Mouse (Mus musculus) heart, embryonic 13.5 days (tissue): ENCODE measurements around the gene Phgdh. TPM values are rescaled to one million over a fixed set of nuclear protein-coding genes. Genes with fewer than 3 reads are reported as not detected.

Source experiments
- ATAC-seq: fragments of 200-750 bp; cut with Nextera tagmentation; 2 replicates; pipeline ENCODE4 v1.8.0; 2017; ENCODE audit warnings: moderate TSS enrichment; ENCODE audit not compliant: insufficient number of reproducible peaks, low FRiP score, low TSS enrichment; ENCODE audit errors: extremely low read depth
- H3K27ac ChIP-seq: fragments of 300-500 bp; sonication (generic); replicated peaks from 2 replicates; pipeline ENCODE4 v1.5.1; 2015; ENCODE audit warnings: moderate library complexity, mild to moderate bottlenecking, inconsistent platforms
- H3K27me3 ChIP-seq: fragments of 300-500 bp; sonication (generic); replicated peaks from 2 replicates; pipeline ENCODE4 v1.6.1; 2015; ENCODE audit warnings: mild to moderate bottlenecking, inconsistent platforms
- H3K36me3 ChIP-seq: fragments of 300-500 bp; sonication (generic); 2 replicates; pipeline ENCODE4 v1.6.1; 2015; ENCODE audit warnings: mild to moderate bottlenecking, inconsistent platforms
- H3K4me1 ChIP-seq: fragments of 300-500 bp; sonication (generic); 2 replicates; pipeline ENCODE4 v1.6.1; 2015; ENCODE audit warnings: inconsistent platforms
- H3K4me2 ChIP-seq: fragments of 300-500 bp; sonication (generic); 2 replicates; pipeline ENCODE4 v1.6.1; 2015; ENCODE audit warnings: inconsistent platforms, mild to moderate bottlenecking, moderate library complexity
- H3K4me3 ChIP-seq: fragments of 300-500 bp; sonication (generic); 2 replicates; pipeline ENCODE4 v1.5.1; 2015; ENCODE audit warnings: moderate library complexity, mild to moderate bottlenecking, inconsistent platforms
- H3K9ac ChIP-seq: fragments of 300-500 bp; sonication (generic); 2 replicates; pipeline ENCODE4 v1.6.1; 2015; ENCODE audit warnings: inconsistent platforms, mild to moderate bottlenecking, moderate library complexity
- H3K9me3 ChIP-seq: fragments of 300-500 bp; sonication (generic); 2 replicates; pipeline ENCODE4 v1.6.1; 2016; ENCODE audit warnings: inconsistent platforms
- WGBS: fragments of 180-500 bp; shearing (Covaris S2); methylation state at CpG from one replicate; pipeline ENCODE4 v1.1.7; 2015; ENCODE audit warnings: mixed read lengths; 5-methylcytosine and 5-hydroxymethylcytosine counted together
- polyA plus RNA-seq: library from polyadenylated mRNA; unstranded; fragments of >200 nt; fragmentation: Nextera tagmentation; extraction: Ambion mirVana; gene quantifications from 2 replicates; pipeline ENCODE4 v1.2.1, GENCODE M21; 2015

Phgdh gene
- polyA plus RNA-seq, 1 experiment from 2014 or later, result 102 TPM

GRCm38 (mm10) chr3:98315181-98315580, 24.6 kb downstream of the Phgdh start:
- Histone ChIP-seq H3K36me3 (peaks cover 40% of the 10 kb centered on the region), H3K27me3 (no peaks in the 10 kb centered on the region), H3K27ac (no peak overlapping the region), H3K4me2 (no peak overlapping the region), H3K9me3 (no peaks in the 10 kb centered on the region), H3K9ac (no peak overlapping the region), H3K4me1 (peaks cover 19% of the 10 kb centered on the region), H3K4me3 (no peak overlapping the region)
- 79% methylated on average over 2 of the region's 2 CpGs for WGBS
- no peak for ATAC-seq

DNA sequence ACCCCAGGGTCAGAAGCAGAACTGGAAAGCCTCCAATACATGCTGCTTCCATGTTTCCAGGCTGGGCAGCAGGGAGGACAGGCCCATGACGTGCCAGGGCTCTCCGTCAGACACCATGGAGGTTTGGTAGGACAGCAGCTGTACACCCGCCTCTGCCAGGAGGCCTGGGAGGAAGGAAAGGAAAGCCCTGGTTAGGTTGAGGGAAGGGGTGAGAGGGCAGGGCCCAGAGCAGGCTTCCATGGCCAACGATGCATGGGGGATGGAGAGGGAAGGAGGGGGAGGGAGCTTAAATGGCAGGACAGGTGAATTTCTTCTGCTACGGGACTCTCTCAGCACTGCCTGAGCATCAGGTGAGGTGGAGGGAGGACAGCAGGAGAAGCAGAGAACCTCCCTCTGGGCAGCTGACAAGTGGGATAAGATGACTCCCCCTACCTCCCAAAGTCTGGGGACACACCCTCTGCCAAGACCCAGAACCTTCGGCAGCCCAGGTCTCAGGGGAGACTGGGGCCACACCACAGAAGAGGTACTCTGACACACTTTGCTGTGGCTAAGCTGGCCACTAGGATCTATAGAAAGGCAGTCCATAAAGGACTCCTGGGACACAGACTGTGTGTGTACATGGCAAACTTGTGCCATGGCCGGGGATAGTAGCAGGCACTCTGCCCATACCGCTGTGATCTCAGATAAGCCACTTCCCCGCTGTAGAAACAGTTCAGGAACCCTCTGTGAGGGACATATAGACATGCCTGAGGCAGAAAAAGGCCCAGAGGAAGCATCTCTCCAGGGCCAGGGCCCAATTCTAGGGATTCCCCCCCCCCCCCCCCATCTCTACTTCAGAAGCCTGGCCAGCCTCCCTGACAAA, 26.3 kb downstream of the Phgdh start:
- 78% methylated on average over 9 of the region's 9 CpGs for WGBS
- no peaks in the 10 kb centered on the region; the same call in 1 of the 2 replicates for H3K27me3 ChIP-seq
- no peak overlapping the region for H3K27ac ChIP-seq
- H3K4me2 ChIP-seq, result no peak overlapping the region
- H3K4me1 ChIP-seq, result peaks cover 10% of the 10 kb centered on the region
- H3K9me3 ChIP-seq, result no peaks in the 10 kb centered on the region
- peaks cover 32% of the 10 kb centered on the region for H3K36me3 ChIP-seq
- no peak overlapping the region for H3K9ac ChIP-seq
- ATAC-seq, result no peak
- H3K4me3 ChIP-seq, result no peak overlapping the region

DNA sequence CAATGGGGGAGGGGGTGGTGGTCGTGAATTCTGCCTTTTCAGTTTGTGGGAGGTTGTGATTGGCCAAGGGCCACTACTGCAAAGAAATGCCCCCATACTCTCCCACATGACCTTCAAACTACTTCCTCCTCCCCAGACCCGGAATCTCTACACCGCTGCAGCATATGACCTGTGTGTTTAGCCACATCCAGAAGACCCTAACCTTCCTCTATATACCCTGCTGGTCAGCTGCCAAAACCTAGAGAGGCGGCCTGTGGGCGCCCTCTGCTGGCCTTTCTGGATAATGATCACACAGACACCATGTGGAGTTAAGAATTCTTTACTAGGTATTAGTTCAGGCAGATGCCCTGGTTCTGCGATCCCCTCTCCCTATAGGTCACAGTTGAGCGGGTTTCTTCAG, 26.9 kb downstream of the Phgdh start:
- Histone ChIP-seq H3K4me3 (no peak overlapping the region), H3K36me3 (peaks cover 28% of the 10 kb centered on the region), H3K9ac (no peak overlapping the region), H3K4me1 (peaks cover 3% of the 10 kb centered on the region), H3K9me3 (no peaks in the 10 kb centered on the region), H3K4me2 (no peak overlapping the region), H3K27ac (no peak overlapping the region), H3K27me3 (no peaks in the 10 kb centered on the region; the same call in 1 of the 2 replicates)
- 28% methylated on average over 7 of the region's 7 CpGs for WGBS
- no peak for ATAC-seq

- Histone ChIP-seq H3K4me1 (no peaks in the 10 kb centered on the region), H3K9me3 (no peaks in the 10 kb centered on the region), H3K4me3 (no peak overlapping the region), H3K27ac (no peak overlapping the region), H3K36me3 (peaks cover 17% of the 10 kb centered on the region; the same call in 1 of the 2 replicates), H3K9ac (no peak overlapping the region), H3K4me2 (no peak overlapping the region), H3K27me3 (no peaks in the 10 kb centered on the region; the same call in 1 of the 2 replicates)
- 57% methylated on average over 1 of the region's 1 CpGs for WGBS
- ATAC-seq, result no peak
These were observed 29.3 kb downstream of the Phgdh start for GRCm38 (mm10) chr3:98310456-98310855.

DNA sequence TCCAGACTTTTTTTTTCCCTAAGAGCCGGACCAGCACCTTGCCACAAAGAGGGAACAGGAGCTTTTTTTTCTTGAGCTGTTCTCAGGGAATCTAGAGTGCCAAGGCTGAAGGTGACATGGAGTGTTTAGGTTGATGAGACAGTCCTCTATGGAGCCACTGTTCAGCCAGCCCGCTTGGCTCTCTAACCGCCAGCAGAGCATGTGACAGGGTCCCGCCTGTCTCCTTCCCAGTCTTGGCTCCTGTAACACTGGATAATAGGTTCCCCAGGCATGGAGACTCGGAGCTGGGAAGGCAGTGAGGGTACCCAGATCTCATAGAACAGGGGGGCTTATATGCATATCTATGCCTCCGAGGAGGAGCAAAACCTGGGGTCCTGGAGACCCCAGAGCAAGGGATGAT, 31.2 kb downstream of the Phgdh start:
- ATAC-seq, result no peak
- peaks cover 6% of the 10 kb centered on the region; the same call in 1 of the 2 replicates for H3K36me3 ChIP-seq
- H3K27ac ChIP-seq, result no peak overlapping the region
- no peaks in the 10 kb centered on the region for H3K4me1 ChIP-seq
- no peak overlapping the region for H3K9ac ChIP-seq
- 76% methylated on average over 6 of the region's 6 CpGs for WGBS
- no peak overlapping the region for H3K4me3 ChIP-seq
- no peaks in the 10 kb centered on the region; the same call in 1 of the 2 replicates for H3K27me3 ChIP-seq
- no peaks in the 10 kb centered on the region for H3K9me3 ChIP-seq
- H3K4me2 ChIP-seq, result no peak overlapping the region

GRCm38 (mm10) chr3:98301761-98302160, 38.0 kb downstream of the Phgdh start:
- WGBS, result 76% methylated on average over 3 of the region's 3 CpGs
- H3K36me3 ChIP-seq, result peaks cover 37% of the 10 kb centered on the region
- no peaks in the 10 kb centered on the region for H3K4me1 ChIP-seq
- no peaks in the 10 kb centered on the region for H3K9me3 ChIP-seq
- no peak overlapping the region for H3K4me3 ChIP-seq
- H3K27ac ChIP-seq, result no peak overlapping the region
- ATAC-seq, result no peak
- no peaks in the 10 kb centered on the region; the same call in 1 of the 2 replicates for H3K27me3 ChIP-seq
- H3K4me2 ChIP-seq, result no peak overlapping the region
- no peak overlapping the region for H3K9ac ChIP-seq

GRCm38 (mm10) chr3:98300266-98300665, 39.5 kb downstream of the Phgdh start:
- Histone ChIP-seq H3K27ac (no peak overlapping the region), H3K36me3 (peaks cover 37% of the 10 kb centered on the region), H3K9ac (no peak overlapping the region), H3K9me3 (no peaks in the 10 kb centered on the region), H3K27me3 (no peaks in the 10 kb centered on the region; the same call in 1 of the 2 replicates), H3K4me3 (no peak overlapping the region), H3K4me2 (no peak overlapping the region), H3K4me1 (no peaks in the 10 kb centered on the region)
- 85% methylated on average over 4 of the region's 4 CpGs for WGBS
- no peak for ATAC-seq

GRCm38 (mm10) chr3:98299391-98300100, 40.2 kb downstream of the Phgdh start:
- H3K36me3 ChIP-seq, result peaks cover 37% of the 10 kb centered on the region
- H3K27me3 ChIP-seq, result no peaks in the 10 kb centered on the region; the same call in 1 of the 2 replicates
- H3K4me1 ChIP-seq, result no peaks in the 10 kb centered on the region
- H3K27ac ChIP-seq, result no peak overlapping the region
- no peak overlapping the region for H3K9ac ChIP-seq
- 83% methylated on average over 1 of the region's 1 CpGs for WGBS
- ATAC-seq, result no peak
- no peaks in the 10 kb centered on the region for H3K9me3 ChIP-seq
- H3K4me2 ChIP-seq, result no peak overlapping the region
- H3K4me3 ChIP-seq, result no peak overlapping the region

DNA sequence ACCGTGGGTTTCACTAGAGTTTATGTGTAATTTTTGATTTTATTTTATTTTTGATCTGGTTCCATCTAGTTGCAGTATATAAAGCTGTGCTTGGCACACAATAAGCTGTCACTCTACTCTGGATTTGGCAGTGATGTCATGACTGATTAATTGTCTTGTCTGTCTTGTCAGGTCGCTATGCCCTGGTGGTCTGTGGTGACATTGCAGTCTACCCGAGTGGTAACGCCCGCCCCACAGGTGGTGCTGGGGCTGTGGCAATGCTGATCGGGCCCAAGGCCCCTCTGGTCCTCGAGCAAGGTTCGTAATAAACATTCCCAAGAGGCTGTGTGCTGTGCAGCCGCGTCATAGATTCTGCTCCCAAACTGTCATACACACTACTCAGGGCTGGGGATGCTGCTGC, 43.8 kb downstream of the Phgdh start:
- H3K36me3 ChIP-seq, result peaks cover 23% of the 10 kb centered on the region
- H3K4me2 ChIP-seq, result no peak overlapping the region
- H3K4me3 ChIP-seq, result no peak overlapping the region
- H3K9ac ChIP-seq, result no peak overlapping the region
- H3K27me3 ChIP-seq, result no peaks in the 10 kb centered on the region; the same call in 1 of the 2 replicates
- WGBS, result 58% methylated on average over 10 of the region's 10 CpGs
- no peaks in the 10 kb centered on the region for H3K9me3 ChIP-seq
- no peak overlapping the region for H3K27ac ChIP-seq
- H3K4me1 ChIP-seq, result no peaks in the 10 kb centered on the region
- ATAC-seq, result no peak

DNA sequence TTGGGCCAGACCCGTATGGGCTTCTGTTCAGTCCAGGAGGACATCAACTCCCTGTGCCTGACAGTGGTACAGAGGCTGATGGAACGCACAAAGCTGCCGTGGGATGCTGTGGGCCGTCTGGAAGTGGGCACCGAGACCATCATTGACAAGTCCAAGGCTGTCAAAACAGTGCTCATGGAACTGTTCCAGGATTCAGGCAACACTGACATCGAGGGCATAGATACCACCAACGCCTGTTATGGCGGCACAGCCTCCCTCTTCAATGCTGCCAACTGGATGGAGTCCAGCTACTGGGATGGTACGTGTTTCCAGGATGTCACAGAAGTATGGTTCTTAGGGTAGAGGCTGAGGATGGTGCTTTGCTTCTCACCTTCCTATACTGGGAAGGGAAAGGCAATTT, 48.7 kb downstream of the Phgdh start:
- no peak overlapping the region for H3K27ac ChIP-seq
- no peak overlapping the region for H3K4me3 ChIP-seq
- peaks cover 11% of the 10 kb centered on the region for H3K36me3 ChIP-seq
- H3K4me1 ChIP-seq, result no peaks in the 10 kb centered on the region
- H3K9ac ChIP-seq, result no peak overlapping the region
- no peak overlapping the region for H3K4me2 ChIP-seq
- ATAC-seq, result no peak
- no peaks in the 10 kb centered on the region for H3K27me3 ChIP-seq
- WGBS, result 76% methylated on average over 9 of the region's 9 CpGs
- 0 out of 2 replicates have a peak, but pooled peaks cover 3% of the 10 kb centered on the region for H3K9me3 ChIP-seq

GRCm38 (mm10) chr3:98283205-98283604, 56.6 kb downstream of the Phgdh start:
- H3K4me1 ChIP-seq, result peaks cover 16% of the 10 kb centered on the region
- no peak overlapping the region for H3K4me3 ChIP-seq
- H3K9ac ChIP-seq, result no peak overlapping the region
- no peak for ATAC-seq
- WGBS, result 85% methylated on average over 5 of the region's 5 CpGs
- 0 out of 2 replicates have a peak, but pooled peaks cover 5% of the 10 kb centered on the region for H3K27me3 ChIP-seq
- no peaks in the 10 kb centered on the region for H3K9me3 ChIP-seq
- no peak overlapping the region for H3K4me2 ChIP-seq
- H3K27ac ChIP-seq, result no peak overlapping the region
- H3K36me3 ChIP-seq, result no peaks in the 10 kb centered on the region
